Mouse (Mus musculus) hindbrain, embryonic 15.5 days (tissue): ENCODE measurements at regions not wholly inside any gene's neighbourhood (a gene's known extent, or its start where the extent isn't known, plus 50 kb on each side); places are given as distances from the start of the nearest gene placed in this dataset.

Experiments used
- ATAC-seq: fragments of 200-750 bp; cut with Nextera tagmentation; 2 replicates; pipeline ENCODE4 v1.8.0; 2017; ENCODE audit warnings: low read depth, moderate number of reproducible peaks, moderate TSS enrichment; ENCODE audit not compliant: low FRiP score
- H3K27ac ChIP-seq: fragments of 300-500 bp; sonication (generic); replicated peaks from 2 replicates; pipeline ENCODE4 v1.5.1; 2015; ENCODE audit warnings: mild to moderate bottlenecking, inconsistent platforms
- H3K27me3 ChIP-seq: fragments of 300-500 bp; sonication (generic); 2 replicates; pipeline ENCODE4 v1.6.1; 2015; ENCODE audit warnings: control low read depth, inconsistent platforms
- H3K36me3 ChIP-seq: fragments of 300-500 bp; sonication (generic); 2 replicates; pipeline ENCODE4 v1.6.1; 2015; ENCODE audit warnings: control low read depth, inconsistent platforms
- H3K4me1 ChIP-seq: fragments of 300-500 bp; sonication (generic); replicated peaks from 2 replicates; pipeline ENCODE4 v1.6.1; 2015; ENCODE audit warnings: control low read depth, inconsistent platforms
- H3K4me2 ChIP-seq: fragments of 300-500 bp; sonication (generic); 2 replicates; pipeline ENCODE4 v1.6.1; 2015; ENCODE audit warnings: moderate library complexity, mild to moderate bottlenecking, inconsistent platforms
- H3K4me3 ChIP-seq: fragments of 300-500 bp; sonication (generic); 2 replicates; pipeline ENCODE4 v1.5.1; 2015; ENCODE audit warnings: mild to moderate bottlenecking, inconsistent platforms
- H3K9ac ChIP-seq: fragments of 300-500 bp; sonication (generic); 2 replicates; pipeline ENCODE4 v1.6.1; 2015; ENCODE audit warnings: inconsistent platforms
- H3K9me3 ChIP-seq: fragments of 300-500 bp; sonication (generic); 2 replicates; pipeline ENCODE4 v1.6.1; 2016; ENCODE audit warnings: control low read depth, inconsistent platforms
- WGBS: fragments of 180-500 bp; shearing (Covaris S2); methylation state at CpG from one replicate; pipeline ENCODE4 v1.1.7; 2015; 5-methylcytosine and 5-hydroxymethylcytosine counted together

- ATAC-seq, result no peak
- H3K4me3 ChIP-seq, result no peak overlapping the region
These were observed 62.7 kb downstream of the Lrrc30 start for GRCm38 (mm10) chr17:67569865-67570264.

GRCm38 (mm10) chr17:67566216-67566615, 66.3 kb downstream of the Lrrc30 start:
- Histone ChIP-seq H3K9ac (no peak overlapping the region), H3K4me3 (no peak overlapping the region), H3K9me3 (no peaks in the 10 kb centered on the region), H3K4me1 (no peaks in the 10 kb centered on the region), H3K27ac (no peak overlapping the region), H3K27me3 (no peaks in the 10 kb centered on the region), H3K4me2 (no peak overlapping the region), H3K36me3 (no peaks in the 10 kb centered on the region)
- WGBS, result 86% methylated on average over 11 of the region's 11 CpGs
- ATAC-seq, result no peak

More at GRCm38 (mm10) chr17:67569865-67570264, 62.7 kb downstream of the Lrrc30 start:
- WGBS, result 89% methylated on average over 6 of the region's 6 CpGs
- Histone ChIP-seq H3K36me3 (no peaks in the 10 kb centered on the region), H3K9me3 (no peaks in the 10 kb centered on the region), H3K27me3 (no peaks in the 10 kb centered on the region), H3K9ac (no peak overlapping the region), H3K4me2 (no peak overlapping the region), H3K4me1 (no peaks in the 10 kb centered on the region), H3K27ac (no peak overlapping the region)

DNA sequence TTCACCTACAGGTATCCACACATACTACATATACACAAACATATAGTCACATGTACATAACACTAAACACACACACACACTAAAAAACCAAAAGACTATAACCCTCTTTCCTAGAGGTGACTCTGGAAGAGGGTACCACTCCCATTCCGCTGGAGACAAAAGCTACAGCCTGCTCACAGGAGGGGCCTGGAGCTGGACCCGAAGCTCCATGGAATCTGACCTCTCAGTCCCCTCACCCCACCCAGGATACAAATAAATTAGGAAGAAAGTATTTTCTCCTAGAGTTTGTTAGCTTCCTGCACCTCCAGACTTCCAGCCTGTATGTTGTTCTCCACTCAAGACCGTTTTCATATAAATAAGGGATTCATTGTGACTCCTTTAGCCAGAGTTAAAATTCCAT, 66.8 kb downstream of the Lrrc30 start:
- no peaks in the 10 kb centered on the region for H3K36me3 ChIP-seq
- WGBS, result 41% methylated on average over 3 of the region's 3 CpGs

GRCm38 (mm10) chr17:67564845-67565244, 67.7 kb downstream of the Lrrc30 start:
- no peak for ATAC-seq
- no peaks in the 10 kb centered on the region for H3K4me1 ChIP-seq
- no peak overlapping the region for H3K27ac ChIP-seq
- WGBS, result 70% methylated on average over 3 of the region's 3 CpGs
- no peaks in the 10 kb centered on the region for H3K27me3 ChIP-seq
- no peaks in the 10 kb centered on the region for H3K36me3 ChIP-seq
- H3K9me3 ChIP-seq, result no peaks in the 10 kb centered on the region
- no peak overlapping the region for H3K4me3 ChIP-seq
- H3K9ac ChIP-seq, result no peak overlapping the region
- H3K4me2 ChIP-seq, result no peak overlapping the region

More for the DNA sequence above, 66.8 kb downstream of the Lrrc30 start:
- Histone ChIP-seq H3K4me2 (no peak overlapping the region), H3K27ac (no peak overlapping the region), H3K9me3 (no peaks in the 10 kb centered on the region), H3K9ac (no peak overlapping the region), H3K4me1 (no peaks in the 10 kb centered on the region), H3K27me3 (no peaks in the 10 kb centered on the region), H3K4me3 (no peak overlapping the region)
- no peak for ATAC-seq

- no peak for ATAC-seq
- H3K4me2 ChIP-seq, result no peak overlapping the region
- WGBS, result 75% methylated on average over 7 of the region's 7 CpGs
These were observed 69.5 kb downstream of the Lrrc30 start for GRCm38 (mm10) chr17:67563036-67563435.

GRCm38 (mm10) chr17:67561802-67562201, 70.7 kb downstream of the Lrrc30 start:
- Histone ChIP-seq H3K27ac (no peak overlapping the region), H3K4me3 (no peak overlapping the region), H3K27me3 (no peaks in the 10 kb centered on the region), H3K4me1 (no peaks in the 10 kb centered on the region), H3K9me3 (no peaks in the 10 kb centered on the region), H3K4me2 (no peak overlapping the region), H3K9ac (no peak overlapping the region), H3K36me3 (no peaks in the 10 kb centered on the region)
- WGBS, result 79% methylated on average over 4 of the region's 4 CpGs
- no peak for ATAC-seq

More at GRCm38 (mm10) chr17:67563036-67563435, 69.5 kb downstream of the Lrrc30 start:
- Histone ChIP-seq H3K9ac (no peak overlapping the region), H3K9me3 (no peaks in the 10 kb centered on the region), H3K36me3 (no peaks in the 10 kb centered on the region), H3K4me3 (no peak overlapping the region), H3K27ac (no peak overlapping the region), H3K4me1 (no peaks in the 10 kb centered on the region), H3K27me3 (no peaks in the 10 kb centered on the region)

GRCm38 (mm10) chr17:67557351-67557870, 75.1 kb downstream of the Lrrc30 start:
- no peaks in the 10 kb centered on the region for H3K36me3 ChIP-seq
- H3K27me3 ChIP-seq, result no peaks in the 10 kb centered on the region
- H3K27ac ChIP-seq, result no peak overlapping the region
- no peak for ATAC-seq
- H3K4me2 ChIP-seq, result no peak overlapping the region
- H3K9me3 ChIP-seq, result no peaks in the 10 kb centered on the region
- no peak overlapping the region for H3K4me3 ChIP-seq
- 64% methylated on average over 7 of the region's 7 CpGs for WGBS
- no peaks in the 10 kb centered on the region for H3K4me1 ChIP-seq
- no peak overlapping the region for H3K9ac ChIP-seq

DNA sequence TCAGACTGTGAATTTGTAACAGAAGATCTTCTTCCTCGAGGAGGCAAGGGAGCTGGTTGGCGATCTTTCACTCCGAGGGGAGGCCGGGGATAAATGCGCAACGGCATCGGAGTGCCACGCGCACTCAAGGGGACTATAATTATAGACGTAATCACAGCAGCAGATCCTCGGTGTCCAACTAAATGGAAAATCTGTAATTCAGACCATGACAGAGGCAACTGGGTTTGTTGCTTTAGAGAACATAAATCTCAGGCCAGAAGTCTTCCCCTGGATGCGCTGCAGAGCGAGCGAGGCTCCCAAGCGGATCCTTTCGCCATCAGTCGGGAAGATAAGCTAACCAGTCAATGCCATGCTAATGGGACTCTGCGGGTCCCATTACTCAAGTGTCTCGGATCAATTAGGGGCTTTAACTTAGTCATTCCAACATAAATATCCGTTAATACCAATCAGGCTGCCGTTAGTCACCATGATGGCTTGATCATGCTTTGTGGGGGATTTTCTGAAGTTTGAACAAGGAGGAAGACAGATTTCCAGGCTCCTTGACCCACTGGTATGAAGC, 79.9 kb downstream of the Lrrc30 start:
- Histone ChIP-seq H3K36me3 (no peaks in the 10 kb centered on the region), H3K9ac (no peak overlapping the region), H3K9me3 (no peaks in the 10 kb centered on the region), H3K27ac (no peak overlapping the region), H3K27me3 (no peaks in the 10 kb centered on the region), H3K4me2 (peak overlapping the region; percentile 9; the same call in 1 of the 2 replicates), H3K4me3 (no peak overlapping the region), H3K4me1 (peaks cover 8% of the 10 kb centered on the region; the same call in 1 of the 2 replicates)
- WGBS, result 75% methylated on average over 21 of the region's 21 CpGs
- ATAC-seq, result no peak

- H3K4me3 ChIP-seq, result no peak overlapping the region
- H3K9ac ChIP-seq, result no peak overlapping the region
- peaks cover 8% of the 10 kb centered on the region; the same call in 1 of the 2 replicates for H3K4me1 ChIP-seq
- WGBS, result 23% methylated on average over 11 of the region's 11 CpGs
- no peaks in the 10 kb centered on the region for H3K9me3 ChIP-seq
- H3K27me3 ChIP-seq, result no peaks in the 10 kb centered on the region
- peak; percentile 78 for ATAC-seq
- H3K36me3 ChIP-seq, result no peaks in the 10 kb centered on the region
- no peak overlapping the region for H3K4me2 ChIP-seq
- H3K27ac ChIP-seq, result peak overlapping the region; percentile 57
These were observed 83.4 kb downstream of the Lrrc30 start for GRCm38 (mm10) chr17:67548966-67549700.

- Histone ChIP-seq H3K4me1 (peaks cover 8% of the 10 kb centered on the region; the same call in 1 of the 2 replicates), H3K4me2 (no peak overlapping the region), H3K9me3 (no peaks in the 10 kb centered on the region), H3K9ac (no peak overlapping the region), H3K27me3 (no peaks in the 10 kb centered on the region), H3K27ac (no peak overlapping the region), H3K36me3 (no peaks in the 10 kb centered on the region), H3K4me3 (no peak overlapping the region)
- WGBS, result 91% methylated on average over 7 of the region's 7 CpGs
- no peak for ATAC-seq
These were observed 88.1 kb downstream of the Lrrc30 start for GRCm38 (mm10) chr17:67544410-67544809.

DNA sequence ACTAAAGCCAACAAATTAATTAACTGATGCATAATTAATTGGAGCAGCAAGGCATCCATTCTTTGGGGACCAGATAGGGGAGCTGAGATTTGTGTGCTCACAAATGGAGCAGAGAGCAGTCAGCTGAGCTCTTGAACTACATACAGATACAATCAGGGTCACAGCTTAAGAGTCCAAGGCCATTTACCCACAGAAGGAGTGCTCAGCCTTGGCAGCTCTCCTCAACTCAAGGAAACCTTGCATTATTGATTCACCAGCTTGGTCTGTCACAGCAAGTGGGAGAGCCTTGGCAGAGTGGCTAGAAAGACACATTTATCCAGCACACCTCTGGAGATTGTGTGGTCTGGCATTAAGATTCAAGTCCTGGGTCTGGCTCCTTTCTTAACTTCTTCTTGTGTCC, 100.2 kb downstream of the Lrrc30 start:
- no peak for ATAC-seq
- H3K9ac ChIP-seq, result no peak overlapping the region
- H3K27me3 ChIP-seq, result no peaks in the 10 kb centered on the region
- H3K4me2 ChIP-seq, result no peak overlapping the region
- 0 out of 2 replicates have a peak, but pooled peaks cover 4% of the 10 kb centered on the region for H3K4me1 ChIP-seq
- no peak overlapping the region for H3K4me3 ChIP-seq
- H3K9me3 ChIP-seq, result no peaks in the 10 kb centered on the region
- H3K27ac ChIP-seq, result no peak overlapping the region
- no peaks in the 10 kb centered on the region for H3K36me3 ChIP-seq

- Histone ChIP-seq H3K9ac (no peak overlapping the region), H3K4me3 (no peak overlapping the region), H3K27ac (no peak overlapping the region), H3K36me3 (no peaks in the 10 kb centered on the region), H3K9me3 (no peaks in the 10 kb centered on the region), H3K4me1 (no peaks in the 10 kb centered on the region), H3K4me2 (no peak overlapping the region), H3K27me3 (no peaks in the 10 kb centered on the region)
- 80% methylated on average over 8 of the region's 8 CpGs for WGBS
- no peak for ATAC-seq
These were observed 111.6 kb downstream of the Lrrc30 start for GRCm38 (mm10) chr17:67520848-67521411.
